In the genomic region with DNA sequence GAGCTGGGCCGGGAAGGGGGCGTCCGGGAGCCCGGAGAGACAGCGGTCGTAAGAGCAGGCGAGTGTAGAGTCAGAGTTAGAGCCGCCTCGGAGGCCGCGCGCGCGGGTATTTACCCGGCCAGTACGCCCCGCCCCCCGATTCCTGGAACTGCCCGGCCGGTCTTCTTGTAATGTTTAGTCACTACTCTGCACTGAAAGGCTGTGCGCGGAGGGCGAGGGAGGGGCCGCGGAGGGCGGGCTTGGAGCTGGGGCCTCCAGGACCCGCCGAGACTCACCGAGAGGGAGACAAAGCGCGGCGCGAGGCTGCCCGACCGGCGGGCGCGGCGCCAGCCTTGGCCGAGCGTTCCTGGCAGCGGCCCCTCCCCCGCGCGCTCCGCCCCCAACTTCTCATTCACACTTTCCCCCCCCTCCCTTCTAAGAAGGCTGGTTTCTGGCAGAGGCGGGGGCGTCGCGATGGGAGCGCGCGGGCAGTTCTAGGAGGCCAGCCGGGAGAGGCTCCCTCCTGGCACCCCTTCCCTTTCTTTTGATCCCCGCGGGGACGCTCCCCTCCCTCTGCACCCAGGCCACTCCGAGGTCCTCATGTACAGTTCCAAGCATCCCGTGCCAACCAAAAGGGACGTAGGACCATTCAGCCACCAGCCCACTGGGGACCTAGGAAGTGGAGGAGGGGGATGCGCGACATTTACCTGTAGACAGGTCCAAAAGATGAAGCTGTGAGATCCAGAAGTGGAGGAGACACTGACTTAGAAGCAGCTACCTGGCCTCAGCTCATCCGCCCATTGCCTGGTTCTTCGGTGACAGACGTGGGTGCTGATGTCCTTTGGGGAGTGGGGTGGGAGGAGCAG, we compare ENCODE assay signal across 1 mouse cellular context.
TF ChIP-seq lines count a peak whose summit lies in the region.

No protein-coding gene starts in this region.

TF ChIP-seq in CH12.LX, 34 proteins besides CTCF, POLR2A, EP300 and RAD21 (continued from another document):
- TF ChIP-seq ZNF384 (IDR thresholded peaks at IDR 0.05; ENCODE audit: low read depth, low read length) (no peak), ELF1 (IDR thresholded peaks at IDR 0.05; ENCODE audit: low read depth, low read length) (peak; percentile 49; the same call in 1 of the 2 replicates), HCFC1 (IDR thresholded peaks at IDR 0.05; ENCODE audit: low read depth, low read length) (0 out of 2 replicates have a peak, but pooled peaks have one; percentile 13), TBP (conservative IDR thresholded peaks at IDR 0.05; ENCODE audit: low read depth, low read length) (peak; percentile 79), IRF4 (IDR thresholded peaks at IDR 0.05; ENCODE audit: low read depth, low read length) (peak; percentile 68), ETS1 (conservative IDR thresholded peaks at IDR 0.05; ENCODE audit: low read depth, low read length) (peak; percentile 6; the same call in 1 of the 2 replicates), ZMIZ1 (IDR thresholded peaks at IDR 0.05; ENCODE audit: low read depth, low read length) (peak; percentile 69; the same call in 1 of the 2 replicates), BHLHE40 (IDR thresholded peaks at IDR 0.05; ENCODE audit: low read depth, low read length) (no peak), MAFK (IDR thresholded peaks at IDR 0.05; ENCODE audit: insufficient replicate concordance, low read length) (no peak), TCF12 (IDR thresholded peaks at IDR 0.05; ENCODE audit: low read depth, low read length) (peak; percentile 91)
